Mouse (Mus musculus) hindlimb bud, embryonic 11.5 days (tissue): ENCODE measurements around the gene Trappc3l.

ENCODE experiments used
- DNase-seq: peaks from one replicate; pipeline ENCODE4 v3.0.0-alpha.2; 2012; ENCODE audit warnings: low read depth, low spot score; ENCODE audit errors: extremely low spot score

Gene Trappc3l

DNA sequence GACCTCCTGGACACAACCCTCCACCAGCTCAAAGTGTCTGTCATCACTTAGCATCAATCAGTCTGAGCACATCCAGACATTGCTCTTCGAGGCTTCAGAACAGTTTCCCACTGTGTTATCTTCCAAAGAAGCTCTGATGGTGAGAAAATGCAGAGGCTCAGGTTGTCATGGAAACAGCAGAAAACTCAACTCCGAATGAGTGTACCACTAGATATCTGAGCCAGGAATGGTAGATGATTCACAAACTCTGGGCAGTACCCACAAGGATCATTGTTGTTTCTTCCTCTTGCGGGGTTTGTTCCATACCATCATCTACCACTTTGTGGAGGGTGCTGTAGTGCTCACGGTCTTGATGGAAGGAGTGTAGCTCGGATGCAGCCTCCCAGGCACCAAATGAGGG lies 54.5 kb downstream of the Trappc3l start:
- no peak for DNase-seq

DNA sequence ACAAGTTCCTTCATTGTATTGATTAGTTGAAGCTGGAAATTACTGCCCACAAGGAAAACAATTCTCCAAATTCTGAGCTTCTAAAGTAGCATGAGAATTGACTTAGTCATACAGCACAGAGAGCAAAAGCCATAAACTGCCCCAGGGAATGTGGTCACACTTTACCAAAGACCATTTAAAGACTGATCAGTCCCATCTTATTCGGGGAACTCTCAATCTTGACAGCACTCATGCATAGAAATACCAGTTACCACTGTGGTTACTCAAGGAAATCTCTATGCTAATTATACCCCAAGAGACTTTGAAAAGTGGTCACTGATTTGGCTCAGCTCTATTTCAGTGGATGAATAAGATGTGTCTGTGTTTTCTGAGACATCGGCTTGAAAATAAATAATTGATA lies 57.8 kb downstream of the Trappc3l start:
- DNase-seq, result no peak

DNA sequence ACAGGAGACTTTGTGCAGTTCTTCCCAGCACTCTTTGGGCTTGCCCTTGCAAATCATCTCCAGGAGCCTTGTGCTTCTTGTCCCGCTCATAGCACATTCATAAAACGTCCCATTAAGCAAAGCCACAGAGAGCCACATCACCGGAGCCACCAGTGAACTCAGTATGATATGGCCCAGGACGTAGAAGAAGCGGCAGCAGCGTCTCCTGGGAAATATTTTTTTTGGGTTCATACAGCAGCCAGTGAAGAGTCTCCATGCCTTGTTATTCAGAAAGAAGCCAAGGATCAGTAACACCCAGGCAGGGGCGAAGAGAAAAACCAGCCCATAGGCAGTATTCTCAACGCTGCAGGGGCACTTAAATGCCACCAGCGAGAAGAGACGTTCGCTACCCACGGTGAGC lies 58.6 kb downstream of the Trappc3l start:
- DNase-seq, result no peak

DNA sequence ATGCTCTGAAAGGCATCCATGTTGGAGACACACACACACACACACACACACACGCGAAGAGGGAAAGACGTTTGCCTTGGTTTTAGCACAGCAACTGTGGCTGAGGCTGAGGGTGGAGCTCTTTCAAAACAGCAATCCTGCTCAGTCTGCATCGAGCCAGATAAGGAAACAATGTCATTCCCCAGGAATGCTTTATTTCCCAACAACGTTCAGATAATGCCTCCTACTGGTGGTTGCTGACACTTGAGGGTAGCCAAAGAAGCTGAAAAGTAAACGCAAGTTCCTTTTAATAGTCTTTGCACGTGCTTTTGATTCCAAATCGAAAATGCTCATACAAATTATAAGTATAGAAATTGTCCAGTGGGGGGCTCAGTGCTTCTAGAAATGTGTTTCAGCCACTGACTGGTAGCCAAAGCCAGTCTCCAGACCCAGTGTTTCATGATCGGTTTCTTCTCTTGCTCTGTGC lies 59.1 kb downstream of the Trappc3l start, which contains the start of gene Calhm5:
Calhm5 (minus strand) TSS at position 102 of the 466 bp plus-strand sequence.
- DNase-seq, result no peak

DNA sequence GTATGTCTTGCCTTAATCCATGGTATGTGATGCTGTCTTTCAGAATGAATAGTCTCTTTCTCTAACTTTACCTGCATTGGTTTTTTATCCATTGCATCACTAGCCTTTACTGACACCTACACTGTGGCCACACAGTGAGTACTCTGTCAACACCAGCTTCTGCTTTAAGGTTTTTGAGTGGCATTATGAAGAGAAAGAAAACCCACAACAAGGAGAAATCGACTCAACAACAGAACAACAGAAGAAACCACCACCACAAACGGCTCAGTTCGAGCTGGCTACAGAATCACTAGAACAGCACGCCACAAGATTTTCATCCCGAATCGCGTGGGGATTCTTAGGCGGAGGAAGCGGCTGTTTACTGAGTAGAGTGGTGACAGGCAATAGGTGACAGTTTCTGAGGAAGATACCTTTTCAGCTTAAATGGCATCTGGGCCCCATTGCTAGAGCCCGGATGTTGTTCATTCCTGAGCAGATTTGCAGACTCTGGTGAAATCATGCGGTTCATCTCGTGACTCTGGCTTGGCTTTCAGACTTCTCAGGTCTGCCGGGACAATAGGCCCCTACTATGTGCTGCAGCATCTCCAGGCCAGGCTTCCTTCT lies 73.6 kb downstream of the Trappc3l start:
- no peak for DNase-seq

DNA sequence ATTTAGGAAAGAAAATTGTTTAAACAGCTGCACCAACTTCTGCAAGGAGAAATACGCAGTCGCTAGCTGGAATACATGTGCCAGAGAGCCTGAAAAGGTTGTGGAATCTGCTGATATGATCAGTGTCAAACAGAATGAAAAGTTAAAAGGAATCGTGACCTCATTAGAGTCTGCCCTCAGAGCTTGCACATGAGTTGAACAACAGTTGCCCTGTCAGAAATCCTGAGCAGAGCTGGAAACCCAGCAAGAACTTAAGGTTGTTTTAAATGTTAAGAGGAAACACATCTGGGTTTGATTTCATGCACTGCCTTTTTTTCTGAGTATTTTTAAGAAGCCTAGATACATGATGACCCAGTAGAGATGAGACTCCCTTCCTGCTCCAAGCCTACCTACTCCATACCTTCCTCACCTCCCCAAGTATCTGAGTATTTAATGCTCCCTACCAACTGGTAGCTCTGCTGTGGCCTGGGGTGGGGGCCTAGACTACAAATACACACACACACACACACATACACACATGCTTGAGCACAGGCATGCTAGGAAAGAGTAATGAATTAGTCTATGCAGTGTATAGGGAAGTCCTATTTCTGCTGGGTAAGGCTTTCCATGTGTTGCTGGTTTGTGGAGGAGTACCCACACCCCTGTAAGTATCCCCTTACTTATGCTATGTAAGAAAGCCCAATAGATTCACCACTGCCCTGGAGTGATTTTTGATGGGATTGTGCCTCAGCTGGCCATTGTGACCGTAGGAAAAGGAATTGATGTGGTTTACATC lies 74.8 kb downstream of the Trappc3l start:
- DNase-seq, result no peak

DNA sequence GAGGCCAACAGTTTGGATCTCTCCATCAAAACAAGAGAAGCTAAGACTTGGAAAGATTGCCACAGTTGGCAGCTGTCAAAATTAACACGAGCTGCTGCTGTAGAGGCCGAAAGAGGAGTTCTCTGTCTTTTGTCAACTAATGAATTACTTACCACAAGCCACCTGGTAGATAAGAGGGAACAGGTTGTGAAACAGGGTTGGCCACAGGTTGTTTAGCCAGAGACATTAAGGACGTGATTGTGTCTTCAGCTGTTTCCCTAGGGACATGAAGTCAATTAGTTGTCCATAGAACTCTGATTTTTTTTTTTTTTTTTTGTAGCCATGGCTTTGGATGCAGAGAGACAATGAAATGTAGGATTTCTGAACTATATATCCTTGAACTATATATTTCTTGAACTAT lies 79.7 kb downstream of the Trappc3l start:
- DNase-seq, result no peak

DNA sequence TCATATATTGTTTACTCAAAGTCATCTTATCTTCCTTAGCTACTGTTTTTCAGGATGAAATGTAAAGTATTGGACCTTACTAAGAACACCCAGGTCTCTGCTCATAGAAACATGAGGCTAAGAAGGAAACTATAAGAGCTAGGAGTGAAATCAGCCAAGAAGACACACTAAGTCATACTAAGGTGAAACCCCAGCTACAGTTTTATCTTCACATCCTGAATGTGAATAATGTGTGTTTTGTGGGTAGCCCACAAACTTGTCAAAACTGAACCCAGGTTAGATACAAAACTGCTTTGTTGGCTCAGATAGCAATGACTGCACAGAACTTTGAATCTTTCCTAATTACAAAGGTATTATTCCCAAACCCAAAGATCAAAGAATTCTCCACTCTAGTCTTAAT lies 80.4 kb downstream of the Trappc3l start:
- DNase-seq, result no peak

DNA sequence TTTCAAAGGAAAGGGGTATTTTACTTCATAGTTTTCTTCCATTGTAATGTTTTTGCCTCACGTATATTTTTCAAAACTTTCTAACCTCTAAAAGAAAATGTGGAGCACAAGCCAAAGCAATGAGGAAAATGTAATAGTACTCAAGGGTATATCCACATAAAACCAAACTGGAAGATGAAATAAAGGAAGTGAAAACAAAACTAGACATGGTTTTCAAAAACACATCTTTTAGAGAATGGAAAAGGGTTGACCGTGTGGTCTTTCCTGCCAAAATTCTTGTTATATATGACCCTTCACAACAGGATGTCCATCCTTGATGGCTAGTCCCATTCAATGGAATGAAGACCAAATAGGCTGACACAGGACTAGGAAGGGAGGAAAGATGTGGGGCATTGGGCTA lies 81.0 kb downstream of the Trappc3l start:
- DNase-seq, result no peak

DNA sequence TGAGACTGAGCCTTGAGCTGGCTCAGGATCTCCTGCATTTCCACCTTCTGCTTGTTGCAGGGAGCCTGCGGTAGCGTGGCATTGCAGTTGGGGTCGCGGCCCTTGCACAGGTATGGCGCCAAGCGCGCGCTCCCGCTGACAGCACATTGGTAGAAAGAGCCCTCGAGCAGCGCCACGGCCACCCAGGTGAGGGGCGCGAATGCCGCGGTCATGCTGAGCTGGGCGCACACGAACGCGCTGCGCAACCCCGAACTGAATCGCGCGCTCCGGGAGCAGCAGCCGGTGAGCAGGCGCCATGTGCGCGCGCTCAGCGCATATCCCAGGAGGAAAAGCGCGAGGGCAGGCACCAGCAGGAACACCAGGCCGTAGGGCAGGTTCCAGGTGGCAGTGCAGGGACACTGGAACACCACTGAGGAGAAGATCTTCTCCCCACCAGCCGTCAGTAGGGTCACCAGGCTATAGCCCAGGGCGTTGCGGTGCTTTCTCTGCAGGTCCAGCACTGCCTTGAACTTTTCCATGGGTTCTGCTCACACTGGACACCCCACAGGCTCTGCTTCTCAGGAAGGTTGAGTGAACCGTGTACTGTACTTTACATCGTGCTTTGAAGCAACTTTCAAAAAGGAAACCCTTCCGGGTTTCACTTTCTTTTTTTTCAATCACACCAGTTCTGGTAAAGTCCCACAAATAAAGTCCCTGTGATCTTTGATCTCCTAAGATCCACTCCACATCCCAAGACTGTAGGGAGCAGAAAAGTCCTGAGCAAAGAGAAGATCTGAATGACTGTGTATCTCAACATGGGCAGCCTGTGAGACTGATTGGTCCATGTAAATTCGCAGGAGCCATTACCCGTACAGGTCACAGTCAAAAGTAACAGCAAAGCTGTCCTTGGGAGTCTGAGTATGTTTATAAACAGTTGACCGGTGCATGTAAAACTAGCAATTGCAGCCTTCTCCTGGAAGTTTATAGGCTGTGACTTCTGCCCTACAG lies 90.3 kb downstream of the Trappc3l start, which contains the start of gene Calhm6:
Calhm6 (minus strand) TSS at position 593 of the 987 bp plus-strand sequence.
- no peak for DNase-seq

DNA sequence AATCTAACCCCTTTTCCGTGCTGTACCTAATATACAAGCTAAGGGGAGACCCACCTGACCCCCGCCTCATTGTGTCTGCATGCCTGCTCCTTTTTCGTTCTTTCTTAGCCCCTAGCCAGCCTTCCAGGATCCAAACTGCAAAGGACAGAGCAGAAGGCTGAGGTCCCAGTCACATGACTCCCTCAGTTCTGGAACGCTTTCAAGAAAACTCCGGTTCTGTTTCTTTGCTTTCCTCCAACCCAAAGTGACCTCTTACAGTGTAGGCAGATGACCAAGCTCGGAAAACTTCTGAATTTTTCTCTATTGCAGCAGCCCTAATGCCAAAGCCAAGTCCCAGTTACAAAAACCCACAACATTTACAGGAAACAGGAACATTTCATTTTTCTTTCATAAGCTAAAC lies 91.0 kb downstream of the Trappc3l start:
- DNase-seq, result no peak

DNA sequence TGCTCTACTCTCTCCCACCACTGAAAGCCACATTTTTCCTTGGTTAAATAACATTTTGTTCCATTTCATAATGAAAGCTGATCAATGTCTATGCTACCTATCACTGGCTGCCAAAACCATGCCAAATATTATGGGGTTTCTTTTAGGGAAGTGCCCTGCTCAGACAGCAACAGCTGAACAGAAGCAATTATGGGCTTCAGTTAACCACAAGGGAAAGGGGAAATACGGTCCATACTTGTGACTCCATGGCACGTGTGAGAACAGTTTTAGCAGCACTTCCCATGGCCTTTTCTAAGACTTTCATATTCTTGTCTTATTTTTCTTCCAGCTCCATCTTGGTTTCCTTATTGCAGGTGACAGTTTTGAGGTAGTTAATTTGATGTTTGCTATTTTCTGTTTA lies 94.0 kb downstream of the Trappc3l start:
- DNase-seq, result no peak

DNA sequence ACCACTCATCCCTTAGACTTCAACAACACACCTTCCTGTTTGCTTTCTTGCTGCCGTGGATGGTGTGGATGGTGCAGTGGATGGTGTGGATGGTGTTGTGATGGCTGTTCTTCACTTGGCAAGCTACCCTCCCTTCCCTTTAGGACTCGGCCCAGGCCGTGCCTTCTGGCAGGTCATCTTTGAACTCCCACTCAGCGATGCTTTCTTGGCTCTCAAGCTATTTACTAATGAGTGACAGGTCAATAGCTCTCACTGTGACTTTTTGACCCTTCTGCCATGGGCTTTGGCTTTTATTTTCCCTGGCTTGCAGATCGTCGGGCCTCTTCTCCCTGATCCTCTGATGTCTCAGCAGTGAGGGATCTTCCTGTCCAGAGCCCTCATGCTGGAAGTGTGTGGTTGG lies 99.0 kb downstream of the Trappc3l start:
- no peak for DNase-seq

DNA sequence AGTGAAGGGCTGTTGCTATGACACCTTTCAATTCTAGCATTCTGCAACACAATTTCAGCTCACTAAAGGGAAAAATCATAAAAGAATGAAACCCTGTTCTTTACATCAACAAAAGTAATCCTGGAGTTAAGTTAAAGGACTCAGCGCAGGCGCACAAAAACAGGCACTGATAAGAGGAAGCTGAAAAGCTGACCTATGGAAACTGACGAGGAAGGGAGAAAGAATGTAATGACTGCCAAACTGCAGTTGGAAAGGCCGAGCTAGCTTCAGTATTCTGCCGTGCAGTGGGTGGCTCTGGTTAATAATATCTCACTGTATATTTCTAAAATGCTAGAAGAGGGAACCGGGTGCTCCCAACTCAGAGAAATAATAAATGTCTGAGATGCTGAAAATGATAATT lies 100.6 kb downstream of the Trappc3l start:
- DNase-seq, result no peak

DNA sequence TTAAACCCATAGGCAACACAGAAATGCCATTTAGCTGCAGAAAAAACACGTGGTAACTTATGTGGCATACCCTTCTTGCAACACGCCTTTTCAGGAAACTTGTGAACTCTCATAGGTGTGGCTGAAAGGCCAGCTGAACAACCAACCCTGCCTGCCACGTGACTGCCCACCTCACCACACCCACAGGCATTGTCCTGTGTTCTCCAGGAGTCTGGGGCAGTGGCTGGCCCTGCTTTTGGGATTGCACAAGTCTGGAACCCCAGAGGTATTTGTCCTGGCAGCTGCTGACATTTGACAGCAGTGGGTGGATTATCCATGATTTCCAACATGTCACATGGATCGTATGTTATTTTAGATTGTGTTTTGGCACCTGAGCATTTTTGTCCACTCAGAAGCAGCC lies 102.4 kb downstream of the Trappc3l start:
- DNase-seq, result no peak

DNA sequence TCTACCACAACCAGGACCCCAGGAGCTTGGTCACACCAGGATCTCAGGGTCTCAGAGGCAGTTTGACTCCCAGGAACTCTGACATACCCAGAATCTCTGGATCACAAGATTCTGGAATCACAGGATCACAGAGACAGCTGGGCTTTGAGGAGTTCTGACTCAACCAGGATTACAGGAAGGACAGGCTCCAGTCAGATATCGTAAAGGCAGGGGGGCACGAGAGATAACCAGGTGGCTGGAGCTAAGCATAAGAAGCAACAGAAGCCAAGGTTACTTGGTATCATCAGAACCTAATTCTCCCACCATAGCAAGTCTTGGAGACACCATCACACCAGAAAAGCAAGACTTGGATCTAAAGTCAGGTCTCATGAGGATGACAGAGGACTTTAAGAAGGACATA lies 104.3 kb downstream of the Trappc3l start:
- DNase-seq, result no peak

DNA sequence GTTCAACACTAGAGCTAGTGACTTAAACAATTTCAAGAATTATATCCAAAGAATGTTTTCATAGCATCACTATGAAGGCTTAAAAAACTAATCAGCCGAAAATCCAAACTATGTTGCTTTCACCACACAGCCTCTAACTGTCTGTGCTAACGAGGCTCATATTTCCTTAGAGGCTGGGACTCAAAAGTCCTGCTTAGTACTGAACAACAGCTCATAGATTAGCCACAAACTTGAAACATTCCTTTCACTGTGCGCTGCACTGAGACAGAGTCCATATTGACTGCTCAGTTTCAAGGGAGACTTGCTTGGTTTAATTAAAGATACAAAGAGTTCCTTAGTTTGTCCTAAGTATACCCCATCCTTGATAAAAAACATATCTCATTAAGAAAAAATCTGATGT lies 112.4 kb downstream of the Trappc3l start:
- DNase-seq, result no peak

DNA sequence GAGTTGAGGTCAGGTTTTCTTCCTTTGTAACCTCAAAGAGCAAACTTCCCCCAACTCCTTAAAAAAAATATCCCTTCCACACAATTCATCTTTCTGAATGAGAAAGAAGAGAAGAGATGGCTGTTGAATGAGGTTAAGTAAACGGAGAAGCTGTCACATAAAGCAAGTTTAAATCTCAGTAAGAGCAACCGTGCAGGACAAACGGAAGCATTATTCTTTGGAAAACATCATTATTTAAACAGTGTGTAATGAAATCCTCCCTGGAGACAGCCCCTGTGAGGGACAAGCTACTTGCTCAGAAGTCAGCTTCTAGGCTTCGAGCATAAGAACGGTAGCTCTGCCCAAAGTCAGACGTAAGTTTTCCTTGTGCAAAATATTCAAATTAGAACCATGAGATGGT lies 113.1 kb downstream of the Trappc3l start:
- DNase-seq, result no peak

DNA sequence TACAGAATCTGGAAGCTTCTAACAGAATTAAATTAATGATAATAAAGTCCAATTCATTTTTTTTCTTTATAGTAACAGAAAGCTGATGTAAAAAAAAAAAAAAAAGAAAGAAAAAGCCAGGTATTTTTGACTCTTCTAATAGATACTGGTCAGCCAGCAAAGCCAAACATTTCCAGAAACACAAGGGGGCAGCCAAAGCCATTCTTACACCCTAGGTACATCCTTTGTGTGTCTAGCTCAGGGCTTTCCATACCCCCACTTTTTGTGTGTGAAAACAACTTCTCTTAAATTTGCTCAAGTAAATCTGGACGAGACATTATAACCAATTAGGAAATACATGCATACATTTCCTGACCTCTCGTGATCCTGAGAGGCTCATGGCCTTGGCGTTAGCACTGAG lies 114.4 kb downstream of the Trappc3l start:
- DNase-seq, result no peak

DNA sequence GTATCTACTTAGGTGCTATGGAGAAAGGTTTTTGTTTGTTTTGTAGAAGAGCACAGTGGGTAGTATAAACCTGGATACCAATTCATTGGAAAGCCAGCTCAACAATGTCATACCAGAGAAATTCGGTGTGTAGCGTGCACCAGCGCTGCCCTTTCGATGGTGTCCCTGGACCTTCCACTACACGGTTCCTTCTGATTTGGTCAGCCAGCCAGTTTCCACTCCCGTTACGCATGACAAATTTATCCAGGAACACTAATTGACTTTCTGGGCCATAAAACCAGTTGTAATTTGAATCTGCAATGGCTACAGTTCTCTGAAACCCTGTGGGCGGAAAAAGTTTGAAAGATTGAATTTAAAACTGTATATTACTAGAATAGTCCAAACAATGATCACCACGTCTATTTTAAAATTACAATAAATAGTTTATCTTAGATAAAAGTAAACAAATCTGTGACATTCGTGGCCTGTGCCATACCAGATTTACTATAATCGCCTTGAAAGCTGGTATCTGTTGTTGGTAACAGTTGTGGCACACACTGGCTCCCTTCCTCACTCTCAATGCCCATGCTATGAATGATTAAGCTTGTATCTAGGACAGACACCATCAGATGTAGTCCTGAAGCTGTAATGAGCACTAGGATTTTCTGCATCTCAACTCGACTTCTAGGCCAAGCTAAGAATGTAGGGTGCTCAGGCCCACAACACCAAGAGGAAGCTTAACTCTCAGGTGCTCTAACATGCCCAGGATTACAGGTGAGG lies 118.6 kb downstream of the Trappc3l start:
- no peak for DNase-seq
